3 mouse cellular contexts compared by ENCODE assay signal in genomic region chr17:7524497-7524896, GRCm38 (mm10).
A peak's percentile ranks its signal among the peaks of the same experiment; 100 is the strongest.
DNase-seq lines count a peak whose midpoint lies in the region; TF ChIP-seq lines count a peak whose summit lies in the region.
"Not testable (repeated sequence)": the region's sequence is repeated elsewhere in the genome, so short reads cannot be mapped to it uniquely, and the experiment has no call there.

No protein-coding gene starts in this region.

- DNase-seq in R1 (ENCODE audit: low read depth, low spot score), result peak; percentile 54
- peak; percentile 64 for DNase-seq in heart, adult 11 months

- not testable (repeated sequence) for TF ChIP-seq POLR2A in ES-Bruce4 (IDR thresholded peaks at IDR 0.05; ENCODE audit: insufficient read depth, low read length)

- H3K36me3 ChIP-seq in ES-Bruce4 (ENCODE audit: control insufficient read depth, insufficient read depth, low read length, poor library complexity, severe bottlenecking), result not testable (repeated sequence)

- H3K4me1 ChIP-seq in ES-Bruce4 (ENCODE audit: control insufficient read depth, insufficient read depth, low read length), result not testable (repeated sequence)

- H3K9me3 ChIP-seq in ES-Bruce4 (replicated peaks; ENCODE audit: control insufficient read depth, insufficient read depth, low read length, poor library complexity, severe bottlenecking), result not testable (repeated sequence)

- peak overlapping the region; percentile 80; the same call in 1 of the 2 replicates for H3K27ac ChIP-seq in ES-Bruce4 (ENCODE audit: insufficient read depth, low read length)

- H3K4me3 ChIP-seq in ES-Bruce4 (ENCODE audit: low read depth, low read length), result not testable (repeated sequence)

- not testable (repeated sequence) for H3K27me3 ChIP-seq in ES-Bruce4 (ENCODE audit: control insufficient read depth, insufficient read depth, low read length, poor library complexity, severe bottlenecking)

- 0 out of 2 replicates have a peak overlapping the region, but pooled peaks have one; percentile 31 for H3K9ac ChIP-seq in ES-Bruce4 (ENCODE audit: low read depth, poor library complexity, severe bottlenecking)

- not testable (repeated sequence) for TF ChIP-seq CTCF in ES-Bruce4 (IDR thresholded peaks at IDR 0.05; ENCODE audit: low read depth, low read length)

- TF ChIP-seq EP300 in ES-Bruce4 (IDR thresholded peaks at IDR 0.05; ENCODE audit: insufficient read depth, low read depth, low read length), result 0 out of 2 replicates have a peak, but pooled peaks have one; percentile 58
